Mouse (Mus musculus): ENCODE measurements around the gene Ddo. TPM values are rescaled to one million over a fixed set of nuclear protein-coding genes. Genes with fewer than 3 reads are reported as not detected.

Gene Ddo
- total RNA-seq, 2 experiments from 2014 or later: 6.4 to 8.4 TPM

GRCm38 (mm10) chr10:40651676-40652075 is 21.9 kb downstream of the Ddo start:
- DNase-seq (ENCODE audit: low spot score in 2 of 2): no peak

- DNase-seq (ENCODE audit: low spot score in 2 of 2): no peak
Observed at GRCm38 (mm10) chr10:40665270-40665669, 35.5 kb downstream of the Ddo start.

GRCm38 (mm10) chr10:40666943-40667342 is 37.1 kb downstream of the Ddo start:
- no peak for DNase-seq (ENCODE audit: low spot score in 2 of 2)

- DNase-seq (ENCODE audit: low spot score in 2 of 2): no peak
Observed at GRCm38 (mm10) chr10:40668640-40669039, 38.8 kb downstream of the Ddo start.

GRCm38 (mm10) chr10:40672587-40673296 is 42.9 kb downstream of the Ddo start:
- no peak for DNase-seq (ENCODE audit: low spot score in 2 of 2)

- DNase-seq (ENCODE audit: low spot score in 2 of 2): no peak
Observed at GRCm38 (mm10) chr10:40673297-40673665, 43.5 kb downstream of the Ddo start.

DNA sequence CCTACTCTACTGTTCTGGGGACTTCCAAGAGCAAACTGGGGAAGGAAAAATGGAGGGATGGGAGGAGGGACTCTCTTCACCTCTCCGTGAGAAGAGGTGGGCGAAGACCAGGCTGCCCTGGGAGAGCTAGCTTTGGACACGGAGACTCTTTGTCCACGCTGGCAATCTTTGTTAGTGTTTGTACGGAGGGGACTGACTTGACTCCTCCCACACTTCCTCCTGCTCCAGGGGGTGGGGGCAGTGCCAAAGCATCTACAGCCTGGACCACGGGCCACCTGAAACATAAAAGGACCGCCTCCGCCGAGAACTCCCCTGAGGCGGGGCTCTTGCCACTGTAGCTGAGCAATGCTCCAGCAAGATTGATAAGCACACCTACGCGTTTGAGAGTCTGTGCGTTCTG is 44.3 kb downstream of the Ddo start:
- no peak for DNase-seq (ENCODE audit: low spot score in 2 of 2)

DNA sequence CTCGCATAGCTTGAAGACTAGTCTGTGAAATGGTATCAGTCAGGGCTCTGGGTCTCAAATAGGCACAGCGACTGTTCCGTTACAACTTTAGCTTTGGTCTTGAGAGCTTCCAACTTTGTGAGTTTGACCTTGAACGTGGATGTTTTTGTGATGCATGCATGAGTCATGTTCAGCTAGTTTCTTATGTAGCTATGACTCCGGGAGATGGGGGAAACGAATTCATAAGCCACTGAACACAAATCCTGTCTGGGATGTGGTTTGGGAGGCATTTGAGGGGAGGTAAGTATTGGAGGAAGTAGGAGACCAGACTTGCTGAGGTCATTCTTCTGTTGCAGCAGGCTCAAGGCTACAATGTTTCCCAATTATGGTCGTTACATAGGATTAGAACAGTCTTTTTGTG is 46.1 kb downstream of the Ddo start:
- no peak for DNase-seq (ENCODE audit: low spot score in 2 of 2)

DNA sequence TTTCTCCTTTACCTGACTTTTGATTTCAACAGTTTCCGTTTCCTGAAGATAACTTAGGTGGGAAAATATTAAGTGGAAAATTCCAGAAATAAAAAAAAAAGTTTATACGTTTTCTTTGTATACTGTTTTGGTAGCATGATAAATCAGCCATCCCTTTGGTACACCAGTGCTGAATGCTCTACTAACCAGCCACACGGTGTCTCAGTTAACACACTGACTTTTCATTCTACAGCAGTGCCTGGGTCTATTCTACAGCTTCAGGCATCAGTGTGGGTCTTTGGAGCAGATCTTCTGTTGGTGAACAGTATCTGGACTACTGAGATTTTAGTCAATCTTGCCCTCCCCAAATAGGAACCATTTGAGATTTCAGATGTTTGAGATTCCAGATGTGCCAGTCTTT is 48.7 kb downstream of the Ddo start:
- no peak for DNase-seq (ENCODE audit: low spot score in 2 of 2)

DNA sequence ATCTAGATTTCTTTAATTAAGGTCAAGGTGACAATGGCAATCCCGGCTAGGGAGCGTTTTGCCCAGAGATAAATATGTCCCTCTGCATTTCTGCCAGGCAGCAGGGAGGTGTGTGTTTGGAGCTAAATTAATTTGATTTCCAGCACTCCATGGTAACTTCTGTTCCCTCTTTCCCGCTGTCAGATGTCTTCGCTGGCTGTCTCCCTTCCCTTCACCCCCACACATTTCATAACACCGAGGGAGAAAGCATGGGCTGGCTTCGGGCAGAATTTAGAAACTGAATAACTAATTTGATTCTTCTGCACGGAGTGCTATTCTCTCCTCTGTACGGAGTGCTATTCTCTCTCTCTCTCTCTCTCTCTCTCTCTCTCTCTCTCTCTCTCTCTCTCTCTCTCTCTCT is 52.7 kb downstream of the Ddo start:
- peak; percentile 24 to 42 for DNase-seq (ENCODE audit: low spot score in 2 of 2)

GRCm38 (mm10) chr10:40683092-40683867 is 53.5 kb downstream of the Ddo start, which contains the start of gene Mettl24:
Mettl24 (plus strand) TSS chr10:40683282.
- DNase-seq (ENCODE audit: low spot score in 2 of 2): peak; percentile 68 to 80

- DNase-seq (ENCODE audit: low spot score in 2 of 2): peak in 1 of 2 experiments; percentile 23
Observed at GRCm38 (mm10) chr10:40683868-40684253, 54.0 kb downstream of the Ddo start.

DNA sequence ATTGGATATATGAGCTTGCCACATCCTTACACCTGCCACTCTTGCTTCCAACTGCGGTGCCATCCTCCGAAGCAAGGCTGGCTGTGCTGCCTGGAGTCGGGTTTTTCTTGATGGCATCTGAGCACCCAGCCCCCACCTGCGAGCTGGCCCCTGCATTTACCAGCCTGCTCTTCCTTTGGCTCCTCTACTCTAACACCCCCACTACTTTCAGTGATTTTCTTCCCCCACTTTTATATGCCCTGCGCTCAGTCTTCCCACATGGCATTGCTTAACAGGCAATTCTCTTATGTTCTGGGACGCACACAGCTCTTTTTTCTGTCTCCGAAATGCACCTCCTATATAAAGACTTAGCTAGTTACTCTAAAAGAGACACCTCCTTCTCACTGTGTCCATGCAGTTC is 54.5 kb downstream of the Ddo start:
- peak in 1 of 2 experiments; percentile 25 for DNase-seq (ENCODE audit: low spot score in 2 of 2)

DNA sequence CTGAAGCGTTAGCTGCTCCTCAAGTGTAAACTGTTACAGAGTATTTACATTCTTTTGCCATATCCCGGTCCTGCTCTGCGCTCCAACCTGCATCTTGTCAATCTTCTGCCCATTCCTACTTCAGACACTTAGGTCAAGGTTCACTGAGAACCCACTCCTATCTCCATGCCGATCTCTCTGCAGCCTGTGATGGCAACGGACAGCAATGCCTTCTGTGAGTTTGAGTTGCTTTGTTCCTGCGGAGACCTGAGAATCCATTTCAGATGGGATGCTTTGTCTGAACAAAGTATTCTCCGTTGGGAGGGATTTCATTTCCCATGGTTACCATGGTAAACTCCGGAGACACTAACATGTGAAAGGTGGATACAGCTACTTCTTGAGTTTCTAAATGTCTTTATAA is 55.8 kb downstream of the Ddo start:
- no peak for DNase-seq (ENCODE audit: low spot score in 2 of 2)

GRCm38 (mm10) chr10:40686976-40687375 is 57.2 kb downstream of the Ddo start:
- DNase-seq (ENCODE audit: low spot score in 2 of 2): no peak

DNA sequence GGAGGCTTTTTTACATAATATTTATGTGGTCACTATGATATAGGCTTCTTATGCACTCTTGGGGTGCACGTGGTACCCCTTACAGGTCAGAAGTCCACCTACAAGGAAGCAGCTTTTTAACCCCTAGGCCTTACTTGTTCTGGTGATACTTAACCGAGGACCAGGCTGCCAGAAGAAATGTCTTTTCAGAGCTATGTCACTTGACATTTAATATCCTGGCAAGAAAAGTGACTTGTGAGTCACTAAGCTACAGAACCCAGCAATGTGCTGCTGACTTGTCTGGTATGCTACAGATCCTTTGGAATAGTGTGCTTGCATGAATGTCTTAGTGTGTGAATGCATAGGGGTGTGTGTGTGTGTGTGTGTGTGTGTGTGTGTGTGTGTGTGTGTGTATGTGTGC is 57.6 kb downstream of the Ddo start:
- no peak for DNase-seq (ENCODE audit: low spot score in 2 of 2)

- peak in 1 of 2 experiments; percentile 26 for DNase-seq (ENCODE audit: low spot score in 2 of 2)
Observed at GRCm38 (mm10) chr10:40688266-40688665, 58.5 kb downstream of the Ddo start.

GRCm38 (mm10) chr10:40688873-40689272 is 59.1 kb downstream of the Ddo start:
- DNase-seq (ENCODE audit: low spot score in 2 of 2): no peak

DNA sequence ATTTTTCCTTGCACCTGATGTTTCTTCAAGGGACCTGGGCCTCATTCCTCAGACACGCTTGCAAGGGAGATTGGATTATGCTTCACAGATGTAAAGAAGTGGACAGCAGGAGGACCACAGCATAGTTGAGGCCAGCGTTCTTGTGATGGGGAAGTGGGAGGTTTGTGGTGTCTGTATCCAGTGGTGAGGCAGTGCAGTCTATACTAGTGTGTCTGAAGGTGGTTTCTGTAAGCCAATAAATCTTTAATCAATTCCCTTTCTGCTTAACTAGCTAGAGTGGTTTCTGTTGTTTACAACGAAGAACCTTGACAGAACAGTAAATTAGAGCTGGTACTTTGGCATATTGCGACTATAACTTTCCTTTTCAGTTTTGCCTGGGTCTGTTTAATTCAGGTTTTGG is 68.8 kb downstream of the Ddo start:
- no peak for DNase-seq (ENCODE audit: low spot score in 2 of 2)

DNA sequence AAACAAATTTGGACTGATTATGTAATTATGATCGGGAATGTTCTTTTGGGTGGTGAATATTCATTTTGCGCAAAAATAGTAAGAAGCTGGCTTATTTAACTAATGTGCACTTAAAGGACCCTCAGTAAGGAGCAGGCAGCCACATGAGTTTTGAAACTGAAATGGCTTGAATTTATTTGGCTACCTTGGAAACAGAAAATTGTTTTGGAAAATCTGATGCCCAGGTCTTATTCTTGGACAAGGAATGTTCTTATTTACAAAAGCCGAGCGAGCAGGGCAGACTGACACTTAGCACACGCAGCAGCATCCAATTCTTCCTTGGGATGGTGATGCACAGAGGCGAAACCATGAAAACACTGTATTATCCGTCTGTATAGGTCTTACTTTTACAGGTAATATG is 81.3 kb downstream of the Ddo start:
- DNase-seq (ENCODE audit: low spot score in 2 of 2): no peak

DNA sequence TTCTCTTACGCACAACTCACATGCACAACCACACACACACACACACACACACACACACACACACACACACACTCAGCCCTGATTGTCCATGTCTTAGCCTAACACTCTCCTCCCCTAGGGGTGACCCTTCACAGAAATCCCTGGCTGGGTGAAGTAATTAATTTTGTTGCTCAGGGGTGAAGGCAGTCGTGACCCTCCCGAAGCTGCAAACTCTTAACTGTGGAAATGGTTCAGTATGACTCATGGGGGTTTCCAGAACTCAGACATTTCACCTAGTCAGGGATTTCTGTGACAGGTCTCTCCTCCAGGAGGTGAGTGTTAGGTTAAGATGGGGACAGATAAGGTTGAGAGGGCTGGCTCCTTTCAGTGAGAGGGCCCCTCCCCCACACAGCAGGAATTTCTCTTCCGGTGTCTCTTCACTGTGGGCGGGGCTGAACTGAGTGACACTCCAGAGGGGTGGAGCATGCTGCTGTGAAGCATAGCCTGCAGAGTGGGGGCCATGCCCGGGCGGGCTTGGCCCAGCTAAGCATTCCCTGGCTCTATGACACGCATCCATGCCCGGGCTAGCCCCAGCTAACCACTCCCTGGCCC is 83.3 kb downstream of the Ddo start:
- DNase-seq (ENCODE audit: low spot score in 2 of 2): no peak

DNA sequence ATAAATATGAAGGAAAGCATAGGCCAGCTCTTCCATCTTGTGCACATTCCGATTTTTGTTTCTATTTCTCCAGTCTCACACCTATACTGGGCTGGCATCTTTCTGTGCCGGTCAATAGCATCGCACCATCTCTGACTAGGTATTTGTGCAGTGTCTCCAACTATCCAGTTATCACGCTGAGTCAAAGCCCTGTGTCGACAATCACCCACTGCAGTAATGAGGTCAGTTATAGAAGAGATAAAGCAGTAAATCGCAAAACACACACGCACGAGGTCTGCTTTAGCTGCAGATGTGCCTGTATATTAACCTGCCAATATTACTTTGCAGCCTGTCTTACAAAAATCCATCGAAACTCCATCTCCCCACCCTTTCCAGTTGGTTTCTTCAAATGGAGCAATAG is 84.0 kb downstream of the Ddo start:
- no peak for DNase-seq (ENCODE audit: low spot score in 2 of 2)

All from layer of hippocampus, postnatal 10 days (tissue).